9 mouse cellular contexts compared by ENCODE assay signal in genomic region chr10:19711551-19712171, GRCm38 (mm10). TPM values are rescaled to one million over a fixed set of nuclear protein-coding genes. Genes with fewer than 3 reads are reported as not detected.
DNase-seq lines count a peak whose midpoint lies in the region; ATAC-seq lines count a peak whose summit lies in the region.
"Had no signal": no experiment of that assay in that cellular context is flagged by ENCODE, and none has a peak within 500 bp of the region (broad histone marks: within the 10 kb centered on the region; RNA-seq: fewer than 3 reads in every experiment).

No protein-coding gene starts in this region.

- no peak overlapping the region for H3K27ac ChIP-seq in embryonic facial prominence, embryonic 12.5 days
- no peak overlapping the region for H3K27ac ChIP-seq in midbrain, embryonic 10.5 days (replicated peaks)

- no peaks in the 10 kb centered on the region for H3K9me3 ChIP-seq in embryonic facial prominence, embryonic 12.5 days
- H3K9me3 ChIP-seq in midbrain, embryonic 10.5 days (replicated peaks): no peaks in the 10 kb centered on the region

- intact Hi-C loops in left cerebral cortex, postnatal 36 days (cut with DNase I): loop anchor here (5.0 kb wide), 2 partner anchors 101 to 181 kb away; no protein-coding TSS in a partner anchor

- 37% methylated on average over 7 of the region's 7 CpGs for WGBS in embryonic facial prominence, embryonic 12.5 days
- 45% methylated on average over 7 of the region's 7 CpGs for whole genome bisulfite sequencing in midbrain, embryonic 10.5 days

- peaks cover 22% of the 10 kb centered on the region for H3K27me3 ChIP-seq in embryonic facial prominence, embryonic 12.5 days
- peaks cover 49% of the 10 kb centered on the region for H3K27me3 ChIP-seq in midbrain, embryonic 10.5 days (ENCODE audit: low read depth, poor library complexity, severe bottlenecking)

- no peak overlapping the region for H3K4me3 ChIP-seq in embryonic facial prominence, embryonic 12.5 days
- no peak overlapping the region for H3K4me3 ChIP-seq in midbrain, embryonic 10.5 days

- H3K4me1 ChIP-seq in embryonic facial prominence, embryonic 12.5 days: peaks cover 10% of the 10 kb centered on the region; the same call in 1 of the 2 replicates
- H3K4me1 ChIP-seq in midbrain, embryonic 10.5 days: peaks cover 10% of the 10 kb centered on the region

- H3K9ac ChIP-seq in embryonic facial prominence, embryonic 12.5 days: no peak overlapping the region

- H3K4me2 ChIP-seq in embryonic facial prominence, embryonic 12.5 days (replicated peaks): peak overlapping the region; percentile 94; the same call in 1 of the 2 replicates

- no peaks in the 10 kb centered on the region for H3K36me3 ChIP-seq in embryonic facial prominence, embryonic 12.5 days
- H3K36me3 ChIP-seq in midbrain, embryonic 10.5 days: no peaks in the 10 kb centered on the region

- DNase-seq in adrenal gland, adult 2 months: peak; percentile 23
- DNase-seq in adrenal gland, postnatal 4 days (ENCODE audit: low spot score in 2 of 2): no peak
- DNase-seq in kidney, postnatal 4 days: peak; percentile 14 to 27
- no peak for DNase-seq in kidney, adult 18-20 months
- DNase-seq in midbrain, embryonic 10.5 days (ENCODE audit: low spot score): peak; percentile 24
- no peak for DNase-seq in testis, postnatal 10 days (ENCODE audit: low spot score)
- DNase-seq in left cerebral cortex, postnatal 36 days (ENCODE audit: low spot score in 2 of 2): no peak

- no peak for ATAC-seq in embryonic facial prominence, embryonic 12.5 days (ENCODE audit: insufficient number of reproducible peaks, insufficient read depth, low FRiP score, low TSS enrichment)

RNA-seq across cellular contexts. Expression of gene Il20ra, which starts 0.7 kb away (rescaled TPM):
- 1 to 10 TPM; 2.6 to 4.0 TPM for total RNA-seq in adrenal gland, adult 2 months (2021)
- 0.87 and 1.2 TPM in 2 replicates for polyA plus RNA-seq in adrenal gland, adult 2 months (2012; rRNA removed)
- total RNA-seq in adrenal gland, postnatal 4 days (2021): 1 to 10 TPM; 5.1 to 7.1 TPM
- 0.18 TPM in 2 replicates for polyA plus RNA-seq in embryonic facial prominence, embryonic 12.5 days (2016; fragmentation: Nextera tagmentation; extraction: Ambion mirVana)
- polyA plus RNA-seq in midbrain, embryonic 10.5 days (2016; fragmentation: Nextera tagmentation; extraction: Ambion mirVana): 0.06 and 0.12 TPM in 2 replicates
- total RNA-seq in left cerebral cortex, postnatal 36 days (2021): under 1 TPM; 0.44 to 0.54 TPM
- polyA plus RNA-seq: C2C12 had no signal

Comparison
In these comparisons a context has a peak if more than half of its experiments do, and no peak if none do; other contexts are left out.
1. DNase-seq: peak in adrenal gland, adult 2 months (single experiment), kidney, postnatal 4 days (2 of 2) and midbrain, embryonic 10.5 days (single experiment); none in adrenal gland, postnatal 4 days (0 of 2), kidney, adult 18-20 months (single experiment), testis, postnatal 10 days (single experiment) and left cerebral cortex, postnatal 36 days (0 of 2).